Mouse (Mus musculus) kidney, postnatal 36 days (tissue): ENCODE results near the gene Fgf18.
A peak's percentile ranks its signal among the peaks of the same experiment; 100 is the strongest.

Source experiments
- DNase-seq, 2 experiments: peaks; one replicate each; pipeline ENCODE4 v3.0.0; 2021 to 2022; ENCODE audit warnings: mixed read lengths in 2 of 2

Gene Fgf18

GRCm38 (mm10) chr11:33147171-33147571 lies at the start of gene Fgf18:
Fgf18 (minus strand) TSS chr11:33147400.
- peak; percentile 26 to 64 for DNase-seq

GRCm38 (mm10) chr11:33196447-33197132 lies 49.4 kb upstream of the Fgf18 start:
- no peak for DNase-seq

GRCm38 (mm10) chr11:33195531-33196446 lies 48.6 kb upstream of the Fgf18 start:
- DNase-seq = no peak

- no peak for DNase-seq
Measured at GRCm38 (mm10) chr11:33195061-33195460, 47.9 kb upstream of the Fgf18 start.

- DNase-seq = no peak
Measured at GRCm38 (mm10) chr11:33193695-33194094, 46.5 kb upstream of the Fgf18 start.

- DNase-seq = no peak
Measured at GRCm38 (mm10) chr11:33181804-33182203, 34.6 kb upstream of the Fgf18 start.

- DNase-seq = no peak
Measured at GRCm38 (mm10) chr11:33180701-33181116, 33.5 kb upstream of the Fgf18 start.

- no peak for DNase-seq
Measured at GRCm38 (mm10) chr11:33179802-33180201, 32.6 kb upstream of the Fgf18 start.

- peak; percentile 34 to 63 for DNase-seq
Measured at GRCm38 (mm10) chr11:33176525-33177245, 29.5 kb upstream of the Fgf18 start.

GRCm38 (mm10) chr11:33175768-33176167 lies 28.6 kb upstream of the Fgf18 start:
- DNase-seq = no peak

- peak; percentile 40 to 75 for DNase-seq
Measured at GRCm38 (mm10) chr11:33170489-33170888, 23.3 kb upstream of the Fgf18 start.

- DNase-seq = peak; percentile 99
Measured at GRCm38 (mm10) chr11:33162998-33163506, 15.9 kb upstream of the Fgf18 start, which contains the start of gene Npm1. Npm1 (minus strand) TSS chr11:33163206.

- peak; percentile 64 to 80 for DNase-seq
Measured at GRCm38 (mm10) chr11:33162211-33162997, 15.2 kb upstream of the Fgf18 start.

- no peak for DNase-seq
Measured at GRCm38 (mm10) chr11:33159741-33160140, 12.5 kb upstream of the Fgf18 start.

- no peak for DNase-seq
Measured at GRCm38 (mm10) chr11:33157453-33158196, 10.4 kb upstream of the Fgf18 start.

GRCm38 (mm10) chr11:33156436-33157015 lies 9.3 kb upstream of the Fgf18 start:
- DNase-seq = no peak

- no peak for DNase-seq
Measured at GRCm38 (mm10) chr11:33154459-33154858, 7.3 kb upstream of the Fgf18 start.

- no peak for DNase-seq
Measured at GRCm38 (mm10) chr11:33152997-33153396, 5.8 kb upstream of the Fgf18 start.

- DNase-seq = no peak
Measured at GRCm38 (mm10) chr11:33151780-33152145, 4.6 kb upstream of the Fgf18 start.

- no peak for DNase-seq
Measured at GRCm38 (mm10) chr11:33151128-33151779, 4.1 kb upstream of the Fgf18 start.
